Mouse (Mus musculus) thymus, adult 2 months (tissue): ENCODE results near the gene Zfp239.

ENCODE experiments used
- CTCF ChIP-seq: fragments of 200-500 bp; IDR thresholded peaks from 2 replicates; pipeline ENCODE4 v1.5.1; 2012; ENCODE audit warnings: mild to moderate bottlenecking, control low read depth, low read length, moderate library complexity, borderline replicate concordance; ENCODE audit not compliant: control insufficient read depth, poor library complexity, insufficient read depth; ENCODE audit errors: extremely low read depth
- POLR2A ChIP-seq: fragments of 200-500 bp; IDR thresholded peaks from 2 replicates; pipeline ENCODE4 v1.6.1; 2012; ENCODE audit warnings: mild to moderate bottlenecking, low read length, control low read depth, moderate library complexity; ENCODE audit not compliant: control insufficient read depth, poor library complexity, insufficient read depth; ENCODE audit errors: extremely low read depth

DNA sequence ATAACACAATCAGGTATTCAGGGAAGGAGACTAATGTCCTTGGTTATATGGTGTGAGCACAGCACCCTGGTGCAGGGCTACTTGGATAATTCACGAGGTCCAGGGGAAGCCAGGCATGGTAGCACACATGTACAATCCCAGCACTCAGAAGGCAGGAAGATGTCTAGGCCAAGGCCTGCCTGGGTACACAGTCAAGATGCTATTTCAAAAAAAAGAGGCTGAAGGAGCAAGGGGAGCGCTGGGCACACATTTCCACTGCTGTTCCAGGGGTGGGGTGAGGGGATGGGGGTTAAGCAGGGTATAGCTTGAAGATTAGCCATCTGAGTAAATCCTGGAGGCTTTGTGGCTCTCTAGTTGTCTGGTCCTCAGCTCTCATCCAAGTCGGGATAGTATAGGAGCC lies 41.9 kb downstream of the Zfp239 start:
- TF ChIP-seq CTCF, result no peak
- no peak for TF ChIP-seq POLR2A
